Mouse (Mus musculus) midbrain, postnatal 0 days (tissue): ENCODE results near the gene Tfe3. TPM values are rescaled to one million over a fixed set of nuclear protein-coding genes. Genes with fewer than 3 reads are reported as not detected.

Source experiments
- ATAC-seq: fragments of 200-750 bp; cut with Nextera tagmentation; 2 replicates; pipeline ENCODE4 v1.8.0; 2017; ENCODE audit warnings: moderate number of reproducible peaks, mild to moderate bottlenecking, moderate TSS enrichment, moderate library complexity; ENCODE audit not compliant: low FRiP score
- DNase-seq: peaks from one replicate; pipeline ENCODE4 v3.0.0-alpha.2; 2015; ENCODE audit warnings: low spot score
- H3K27ac ChIP-seq: fragments of 300-500 bp; sonication (generic); 2 replicates; pipeline ENCODE4 v1.5.1; 2014; ENCODE audit warnings: low read depth, mild to moderate bottlenecking, low read length, mixed read lengths
- H3K27me3 ChIP-seq: fragments of 300-500 bp; sonication (generic); 2 replicates; pipeline ENCODE4 v1.6.1; 2014; ENCODE audit warnings: low read length, control low read depth, mixed read lengths; ENCODE audit not compliant: insufficient read depth
- H3K36me3 ChIP-seq: fragments of 300-500 bp; sonication (generic); 2 replicates; pipeline ENCODE4 v1.6.1; 2014; ENCODE audit warnings: low read length, control low read depth, mixed read lengths; ENCODE audit not compliant: insufficient read depth
- H3K4me1 ChIP-seq: fragments of 300-500 bp; sonication (generic); 2 replicates; pipeline ENCODE4 v1.6.1; 2014; ENCODE audit warnings: mild to moderate bottlenecking, control low read depth, antibody characterized with exemption, low read length, mixed read lengths; ENCODE audit not compliant: insufficient read depth
- H3K4me2 ChIP-seq: fragments of 300-500 bp; sonication (generic); 2 replicates; pipeline ENCODE4 v1.6.1; 2014; ENCODE audit warnings: low read depth, mild to moderate bottlenecking, low read length, mixed read lengths; ENCODE audit not compliant: poor library complexity, severe bottlenecking
- H3K4me3 ChIP-seq: fragments of 300-500 bp; sonication (generic); 2 replicates; pipeline ENCODE4 v1.5.1; 2014; ENCODE audit warnings: low read depth, mild to moderate bottlenecking, low read length, moderate library complexity
- H3K9ac ChIP-seq: fragments of 300-500 bp; sonication (generic); replicated peaks from 2 replicates; pipeline ENCODE4 v1.6.1; 2014; ENCODE audit warnings: mild to moderate bottlenecking, low read length, moderate library complexity, mixed read lengths; ENCODE audit not compliant: poor library complexity, severe bottlenecking
- H3K9me3 ChIP-seq: fragments of 300-500 bp; sonication (generic); 2 replicates; pipeline ENCODE4 v1.6.1; 2016; ENCODE audit warnings: low read length, control low read depth
- CTCF ChIP-seq: IDR thresholded peaks from 2 replicates; pipeline ENCODE4 v1.5.1; 2016; ENCODE audit warnings: antibody characterized with exemption, mild to moderate bottlenecking
- WGBS: fragments of 180-500 bp; shearing (Covaris S2); extraction: QIAGEN DNeasy Blood & Tissue Kit; methylation state at CpG from one replicate; pipeline ENCODE4 v1.1.7; 2014; 5-methylcytosine and 5-hydroxymethylcytosine counted together
- polyA plus RNA-seq: library from polyadenylated mRNA; unstranded; fragments of >200 nt; fragmentation: Nextera tagmentation; extraction: Ambion mirVana; gene quantifications from 2 replicates; pipeline ENCODE4 v1.2.1, GENCODE M21; 2015
- total RNA-seq: library from RNA; depleted of rRNA; stranded (reverse); fragments of >200 nt; gene quantifications from 2 replicates; pipeline ENCODE4 v1.2.3, GENCODE M21; 2014

Gene Tfe3
- total and polyA plus RNA-seq, 2 experiments from 2014 or later, result 21.0 TPM

DNA sequence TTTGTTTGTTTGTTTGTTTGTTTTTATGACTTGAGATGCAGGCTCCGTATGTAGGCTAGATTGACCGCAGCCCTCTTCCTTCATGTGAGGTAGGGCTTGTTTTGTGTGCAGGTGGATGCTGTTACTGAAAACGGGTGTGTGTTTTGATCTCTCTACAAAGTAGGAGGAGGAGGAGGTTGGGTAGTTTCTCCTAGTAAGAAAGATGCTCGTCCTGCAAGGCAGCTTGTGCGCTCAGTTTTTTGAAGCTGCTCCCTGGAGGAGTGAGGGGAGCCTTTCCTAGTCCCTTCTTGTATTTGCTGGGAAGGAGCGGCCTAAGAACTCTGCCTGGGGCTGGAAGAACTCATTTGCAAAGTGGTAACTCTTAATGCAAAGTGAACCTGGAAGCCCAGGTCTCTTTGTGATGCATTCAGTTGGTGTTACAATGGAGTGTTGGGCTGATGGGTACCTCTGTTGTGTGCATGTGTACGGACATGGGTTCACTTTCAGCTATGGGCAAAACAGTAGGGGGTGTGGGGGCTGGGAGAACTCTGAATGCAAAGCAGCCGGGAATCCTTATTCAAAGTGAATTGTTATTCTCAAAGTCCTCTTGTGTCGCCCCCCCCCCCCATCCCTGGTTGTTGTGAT is 2.4 kb downstream of the Tfe3 start:
- no peak overlapping the region for H3K9ac ChIP-seq
- peak overlapping the region; percentile 61 for H3K4me3 ChIP-seq
- H3K27ac ChIP-seq, result no peak overlapping the region
- peaks cover 10% of the 10 kb centered on the region; the same call in 1 of the 2 replicates for H3K36me3 ChIP-seq
- 24% methylated on average over 8 of the region's 9 CpGs for WGBS
- no peaks in the 10 kb centered on the region for H3K4me1 ChIP-seq
- no peak for DNase-seq
- no peaks in the 10 kb centered on the region for H3K27me3 ChIP-seq
- no peak for ATAC-seq
- H3K4me2 ChIP-seq, result peak overlapping the region; percentile 62
- no peak for TF ChIP-seq CTCF
- no peaks in the 10 kb centered on the region for H3K9me3 ChIP-seq

DNA sequence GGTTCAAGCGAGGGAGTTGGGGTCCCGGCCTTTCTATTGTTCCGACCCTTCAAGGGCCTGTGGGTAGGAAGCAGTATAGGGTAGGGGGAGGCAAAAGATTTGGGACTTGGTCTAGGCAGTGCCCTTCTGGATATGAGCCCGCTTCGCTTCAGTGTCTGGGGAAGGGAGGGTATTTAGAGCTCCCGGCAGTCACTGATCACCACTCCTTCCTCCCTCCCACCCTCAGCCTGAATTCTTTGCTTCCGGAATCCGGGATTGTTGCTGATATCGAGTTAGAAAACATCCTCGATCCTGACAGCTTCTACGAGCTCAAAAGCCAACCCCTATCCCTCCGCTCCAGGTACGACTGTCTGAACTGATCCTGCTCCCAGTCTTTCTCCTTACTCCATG is 2.9 kb downstream of the Tfe3 start:
- Histone ChIP-seq H3K9me3 (no peaks in the 10 kb centered on the region), H3K4me3 (peak overlapping the region; percentile 61), H3K27ac (no peak overlapping the region), H3K4me2 (peak overlapping the region; percentile 62), H3K4me1 (no peaks in the 10 kb centered on the region), H3K27me3 (no peaks in the 10 kb centered on the region), H3K9ac (no peak overlapping the region), H3K36me3 (peaks cover 10% of the 10 kb centered on the region; the same call in 1 of the 2 replicates)
- DNase-seq (no peak), ATAC-seq (no peak)
- no peak for TF ChIP-seq CTCF
- 23% methylated on average over 10 of the region's 13 CpGs for WGBS

DNA sequence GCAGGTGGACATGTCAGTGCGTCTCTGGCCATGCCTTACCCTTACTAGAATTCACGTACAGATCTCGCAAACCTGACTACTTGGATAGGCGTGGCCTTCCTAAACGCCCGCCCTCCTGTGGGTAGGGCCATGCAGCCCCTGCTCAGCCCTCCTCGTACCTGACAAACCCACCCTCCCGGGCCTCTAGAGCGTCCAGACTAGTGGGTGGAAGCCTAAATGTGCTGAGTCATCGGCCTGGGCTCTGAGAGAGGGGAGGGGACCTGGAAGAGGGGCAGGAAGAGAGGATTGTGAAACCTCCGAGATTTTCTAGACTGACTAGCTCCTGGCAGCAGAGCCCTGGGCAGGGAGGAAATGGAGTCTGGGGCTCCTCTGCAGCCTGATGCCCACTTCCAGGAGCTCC is 3.4 kb downstream of the Tfe3 start:
- no peaks in the 10 kb centered on the region for H3K27me3 ChIP-seq
- peaks cover 12% of the 10 kb centered on the region for H3K36me3 ChIP-seq
- H3K4me2 ChIP-seq, result peak overlapping the region; percentile 62
- WGBS, result 17% methylated on average over 11 of the region's 11 CpGs
- no peak for TF ChIP-seq CTCF
- H3K4me3 ChIP-seq, result peak overlapping the region; percentile 61
- no peaks in the 10 kb centered on the region for H3K9me3 ChIP-seq
- ATAC-seq (no peak), DNase-seq (peak; percentile 47)
- no peak overlapping the region for H3K27ac ChIP-seq
- H3K9ac ChIP-seq, result no peak overlapping the region
- no peaks in the 10 kb centered on the region for H3K4me1 ChIP-seq

DNA sequence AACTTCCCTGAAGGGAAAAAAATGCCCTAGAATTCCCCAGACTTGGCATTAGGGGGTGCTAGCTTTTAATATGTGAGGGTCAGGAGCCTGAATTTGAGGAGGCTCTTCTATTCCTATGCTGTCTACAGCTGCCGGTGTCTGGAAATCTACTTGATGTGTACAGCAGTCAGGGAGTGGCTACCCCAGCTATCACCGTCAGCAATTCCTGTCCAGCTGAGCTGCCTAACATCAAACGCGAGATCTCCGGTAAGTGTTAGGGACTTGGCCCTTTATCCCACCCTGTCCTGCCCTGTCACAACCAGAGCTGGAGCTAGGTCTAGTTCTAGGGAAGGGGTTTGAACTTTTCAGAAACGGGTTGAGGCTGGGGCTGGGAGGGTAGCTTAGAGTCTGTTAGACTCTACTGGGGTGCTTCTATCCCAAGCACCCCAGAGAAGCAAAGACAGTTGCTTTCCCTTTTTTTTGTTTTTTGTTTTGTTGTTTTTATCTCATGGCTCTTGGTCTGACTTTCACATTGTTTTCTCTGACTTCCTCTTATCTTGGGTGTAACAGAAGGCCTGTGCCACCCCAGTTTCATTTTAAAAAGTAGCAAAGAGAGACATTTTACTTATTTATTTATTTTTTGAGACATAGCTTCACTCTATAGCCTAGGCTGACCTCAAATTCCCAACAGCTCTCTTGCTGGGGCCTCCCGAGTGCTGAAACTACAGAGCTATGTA is 7.1 kb downstream of the Tfe3 start:
- peaks cover 15% of the 10 kb centered on the region for H3K36me3 ChIP-seq
- 82% methylated on average over 7 of the region's 7 CpGs for WGBS
- TF ChIP-seq CTCF, result no peak

DNA sequence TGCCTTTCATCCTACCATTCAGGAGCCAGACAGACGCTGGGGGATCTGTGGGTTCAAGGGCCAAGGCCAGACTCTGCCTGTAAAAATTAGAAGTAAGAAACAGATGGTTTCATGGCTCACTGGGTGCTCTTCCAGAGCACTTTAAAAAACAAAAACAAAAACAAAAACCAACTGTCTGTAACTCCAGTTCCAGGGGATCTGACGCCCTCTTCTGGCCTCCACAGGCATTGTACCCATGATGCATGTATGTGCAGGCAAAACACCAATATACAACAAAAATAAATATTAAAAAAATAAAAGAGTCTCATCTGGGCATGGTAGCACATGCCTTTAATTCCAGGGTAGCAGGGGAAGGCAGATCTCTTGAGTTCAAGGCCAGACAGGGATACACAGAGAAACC is 10.4 kb downstream of the Tfe3 start:
- Histone ChIP-seq H3K4me1 (no peaks in the 10 kb centered on the region), H3K9ac (no peak overlapping the region), H3K9me3 (no peaks in the 10 kb centered on the region), H3K36me3 (peaks cover 10% of the 10 kb centered on the region), H3K27ac (no peak overlapping the region), H3K4me2 (no peak overlapping the region), H3K27me3 (no peaks in the 10 kb centered on the region), H3K4me3 (no peak overlapping the region)
- ATAC-seq (no peak), DNase-seq (no peak)
- WGBS, result 55% methylated on average over 2 of the region's 2 CpGs
- TF ChIP-seq CTCF, result peak; percentile 54

More for the DNA sequence above, 7.1 kb downstream of the Tfe3 start:
- Histone ChIP-seq H3K4me1 (no peaks in the 10 kb centered on the region), H3K9me3 (no peaks in the 10 kb centered on the region), H3K4me2 (no peak overlapping the region), H3K27ac (no peak overlapping the region), H3K4me3 (no peak overlapping the region), H3K27me3 (no peaks in the 10 kb centered on the region), H3K9ac (no peak overlapping the region)
- ATAC-seq (no peak), DNase-seq (no peak)

DNA sequence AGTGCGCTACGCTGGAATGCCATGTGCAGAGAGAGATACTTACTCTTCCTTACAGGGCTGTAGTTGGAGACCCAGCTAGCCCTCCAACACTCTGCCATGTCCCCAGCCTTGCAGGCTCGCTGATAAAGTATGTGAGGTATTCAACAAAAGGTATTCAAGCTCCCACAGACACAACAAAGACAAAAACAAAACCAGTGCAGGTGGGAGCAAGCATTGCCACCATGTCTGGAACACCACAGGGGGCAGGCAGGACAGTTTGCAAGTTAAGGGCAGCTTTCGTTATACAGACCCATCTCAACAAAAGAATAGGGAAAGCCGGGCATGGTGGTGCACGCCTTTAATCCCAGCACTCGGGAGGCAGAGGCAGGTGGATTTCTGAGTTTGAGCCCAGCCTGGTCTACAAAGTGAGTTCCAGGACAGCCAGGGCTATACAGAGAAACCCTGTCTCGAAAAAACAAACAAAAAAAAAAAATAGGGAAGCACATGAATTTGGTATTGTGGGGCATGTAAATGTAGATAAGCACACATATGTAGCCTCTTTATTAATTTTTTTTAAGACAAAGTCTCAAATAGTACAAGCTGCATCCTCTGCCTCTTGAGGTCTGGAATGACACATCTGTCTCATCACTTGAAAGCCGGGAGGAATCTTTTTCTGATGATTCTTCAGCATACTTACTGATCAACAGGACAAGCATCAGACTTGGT is 13.3 kb downstream of the Tfe3 start:
- ATAC-seq (no peak), DNase-seq (no peak)
- Histone ChIP-seq H3K27me3 (no peaks in the 10 kb centered on the region), H3K9me3 (no peaks in the 10 kb centered on the region), H3K4me3 (no peak overlapping the region), H3K27ac (no peak overlapping the region), H3K9ac (no peak overlapping the region), H3K36me3 (peaks cover 4% of the 10 kb centered on the region), H3K4me1 (no peaks in the 10 kb centered on the region), H3K4me2 (no peak overlapping the region)
- WGBS, result 71% methylated on average over 9 of the region's 9 CpGs
- TF ChIP-seq CTCF, result no peak
